Mouse (Mus musculus): ENCODE results near the gene Neb.
"Not testable (repeated sequence)": the region's sequence is repeated elsewhere in the genome, so short reads cannot be mapped to it uniquely, and the experiment has no call there.

GRCm38 (mm10) chr2:52131370-52131769 is 246.9 kb downstream of the Neb start:
- not testable (repeated sequence) for TF ChIP-seq FLI1 (IDR thresholded peaks at IDR 0.05; ENCODE audit: low read length); GATA1 (IDR thresholded peaks at IDR 0.05; ENCODE audit: borderline replicate concordance, low read length)

Measured in megakaryocyte, embryonic 14.5 days (primary cell).